Mouse (Mus musculus) G1E-ER4 (cell line): ENCODE data around the gene Slc25a12. TPM values are rescaled to one million over a fixed set of nuclear protein-coding genes. Genes with fewer than 3 reads are reported as not detected.

Experiments used
- GATA1 ChIP-seq: IDR thresholded peaks from one replicate; pipeline ENCODE4 v1.8.0; 2012; ENCODE audit warnings: low read length, inconsistent platforms
- polyA plus RNA-seq: library from polyadenylated mRNA; stranded (reverse); fragments of >175 nt; gene quantifications from 2 replicates; pipeline ENCODE4 v1.2.3, GENCODE M21; 2012

Gene Slc25a12
- polyA plus RNA-seq, 1 experiment = 5.0 TPM

DNA sequence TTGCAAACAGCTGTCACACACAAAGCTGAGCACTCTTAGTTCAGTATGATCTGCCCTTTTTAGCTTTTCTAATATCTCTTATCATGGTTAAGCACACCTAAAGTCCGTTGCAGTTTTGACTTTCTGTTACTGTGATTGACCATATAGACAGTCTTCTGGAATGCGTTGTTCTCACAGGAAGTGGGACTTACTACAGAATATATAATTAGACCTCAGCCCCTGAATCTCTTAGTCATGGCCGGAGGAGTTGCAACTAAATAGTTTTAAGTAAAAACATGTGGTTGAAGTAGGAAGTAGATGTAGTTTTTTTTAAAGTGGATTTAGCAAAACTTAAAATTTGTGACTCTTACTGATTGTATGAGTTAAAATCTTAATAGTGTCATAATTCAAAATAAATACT is 119.5 kb downstream of the Slc25a12 start:
- TF ChIP-seq GATA1 = no peak

DNA sequence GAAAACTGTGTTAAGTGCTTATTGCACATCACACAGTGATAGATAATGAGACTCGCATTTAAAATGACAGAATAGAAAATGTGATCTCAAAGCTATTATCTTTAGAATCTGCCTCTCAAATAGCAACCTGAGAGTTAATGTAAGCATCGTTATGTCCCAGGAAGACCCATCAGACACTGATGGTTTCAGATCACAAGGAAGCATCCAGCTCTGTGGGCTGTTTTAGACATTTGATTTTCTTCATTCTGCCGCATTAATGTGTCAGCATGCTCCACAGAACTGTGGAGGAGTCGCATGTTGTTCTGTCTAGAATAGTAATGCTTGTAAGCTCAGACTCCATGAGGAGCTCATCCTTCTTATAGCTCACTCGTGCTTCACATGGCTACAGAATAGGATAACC is 121.5 kb downstream of the Slc25a12 start:
- TF ChIP-seq GATA1 = no peak

DNA sequence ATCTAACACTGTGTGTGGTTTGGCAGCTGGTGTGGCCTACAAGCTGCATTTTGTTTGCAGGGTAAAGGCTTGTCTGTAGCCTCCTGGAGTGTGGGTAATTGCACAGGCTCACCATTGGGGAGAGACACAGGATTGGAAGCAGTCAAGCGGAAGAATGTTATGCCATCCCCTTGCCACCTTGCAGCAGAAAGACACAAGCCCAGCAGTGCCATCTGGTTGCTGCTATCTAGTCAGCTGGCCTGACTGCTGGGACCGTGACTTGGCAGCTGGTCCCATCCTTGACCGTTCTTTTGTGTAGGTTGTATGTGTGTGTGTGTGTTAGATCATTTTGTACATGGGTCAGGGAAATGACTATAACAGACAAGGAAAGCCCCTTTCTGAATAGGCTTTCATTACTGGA is 122.1 kb downstream of the Slc25a12 start:
- TF ChIP-seq GATA1 = no peak

DNA sequence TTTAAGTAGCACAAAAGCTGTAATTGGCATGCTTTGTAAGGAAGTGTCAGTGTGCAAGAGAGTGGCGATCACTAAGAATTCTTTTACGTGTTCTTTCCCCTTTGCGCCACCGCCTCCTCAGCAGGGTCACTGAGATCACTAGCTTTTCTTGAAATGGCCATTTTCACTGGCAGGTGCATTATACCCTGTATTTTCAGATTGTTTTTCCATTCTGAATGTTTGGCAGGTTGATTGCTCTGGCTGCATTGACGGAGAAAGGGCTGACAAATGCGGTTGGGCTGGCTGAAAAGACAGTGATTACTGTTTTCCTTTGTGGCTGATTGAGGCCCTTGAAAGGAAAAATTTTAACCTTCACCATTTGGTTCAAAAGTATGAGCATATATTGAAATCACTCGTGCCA is 122.7 kb downstream of the Slc25a12 start:
- TF ChIP-seq GATA1 = no peak

DNA sequence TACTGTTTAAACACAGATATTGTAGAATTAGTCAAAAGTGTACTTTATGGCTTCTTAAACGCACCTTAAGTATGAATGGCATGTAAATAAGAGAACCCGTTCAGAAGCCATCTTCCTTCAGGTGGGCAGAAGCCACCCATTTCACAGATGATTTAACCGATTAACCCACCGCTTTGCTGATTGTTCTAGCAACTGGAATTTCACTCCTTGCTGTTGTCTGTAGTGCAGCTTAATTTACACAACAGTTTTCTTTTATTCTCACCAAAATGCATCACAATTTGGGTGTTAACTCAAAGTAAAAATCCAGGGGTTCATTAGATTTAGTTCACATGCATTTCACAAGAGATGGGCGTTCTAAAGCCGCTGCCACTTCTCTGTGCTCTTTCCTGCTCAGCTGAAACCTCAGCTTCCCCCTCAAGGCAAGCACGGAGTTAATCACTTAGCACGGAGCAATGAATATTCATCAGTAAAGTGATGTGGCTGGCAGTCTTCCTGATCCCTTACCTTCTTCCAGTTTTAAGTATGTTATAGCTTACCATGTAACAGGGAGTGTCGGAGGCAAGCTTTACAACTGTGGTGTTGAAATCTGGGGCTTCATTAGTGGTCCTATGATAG is 124.4 kb downstream of the Slc25a12 start:
- TF ChIP-seq GATA1 = no peak

DNA sequence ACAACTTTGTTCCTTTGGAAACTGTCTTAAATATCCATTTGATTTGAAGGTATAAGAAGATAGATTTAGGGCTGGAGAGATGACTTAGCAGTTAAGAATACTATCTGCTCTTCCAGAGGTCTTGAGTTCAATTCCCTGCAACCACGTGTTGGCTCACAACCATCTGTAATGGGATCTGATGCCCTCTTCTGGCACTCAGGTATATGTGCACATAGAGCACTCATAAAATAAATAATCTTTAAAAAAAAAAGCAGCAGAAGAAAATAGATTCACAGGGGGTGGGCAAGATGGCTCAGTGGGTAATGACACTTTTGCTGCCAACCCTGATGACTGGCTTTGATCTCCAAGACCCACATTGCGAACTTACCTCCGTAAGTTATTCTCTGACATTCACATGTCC is 125.4 kb downstream of the Slc25a12 start:
- TF ChIP-seq GATA1 = no peak

DNA sequence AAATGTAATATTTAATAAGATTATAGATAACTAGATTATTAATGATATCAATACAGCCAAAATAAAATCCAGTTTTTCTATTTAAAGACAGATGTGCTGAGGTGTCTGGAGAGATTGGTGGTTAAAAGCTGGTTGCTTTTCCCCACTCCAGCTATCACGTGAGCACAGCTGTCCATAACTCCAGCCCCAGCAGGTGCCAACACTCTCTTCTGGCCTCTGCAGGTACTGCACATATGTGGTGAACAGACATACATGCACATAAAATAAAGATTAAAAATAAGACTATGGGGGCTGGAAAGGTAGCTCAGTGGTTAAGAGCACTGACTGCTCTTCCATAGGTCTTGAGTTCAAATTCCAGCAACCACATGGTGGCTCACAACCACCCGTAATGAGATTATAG is 126.0 kb downstream of the Slc25a12 start:
- no peak for TF ChIP-seq GATA1

DNA sequence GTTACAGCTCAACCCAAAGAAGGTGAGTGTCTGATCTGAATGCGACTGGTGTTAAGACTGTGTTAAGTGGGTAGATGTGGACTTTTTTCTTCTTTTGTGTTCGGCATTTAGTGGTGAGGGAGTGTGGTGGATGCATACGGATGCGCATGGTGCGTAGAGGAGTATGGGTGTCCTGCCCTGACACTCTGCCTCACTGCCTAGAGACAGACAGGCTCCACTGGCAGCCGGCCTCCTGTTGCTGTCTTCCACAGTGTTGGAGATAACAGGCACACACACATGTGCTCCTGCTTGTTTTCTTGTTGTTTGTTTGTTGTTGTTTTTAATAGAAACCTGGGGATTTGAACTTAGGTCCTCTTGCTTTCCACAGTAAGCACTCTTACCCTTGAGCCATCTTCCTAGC is 131.5 kb downstream of the Slc25a12 start:
- no peak for TF ChIP-seq GATA1

DNA sequence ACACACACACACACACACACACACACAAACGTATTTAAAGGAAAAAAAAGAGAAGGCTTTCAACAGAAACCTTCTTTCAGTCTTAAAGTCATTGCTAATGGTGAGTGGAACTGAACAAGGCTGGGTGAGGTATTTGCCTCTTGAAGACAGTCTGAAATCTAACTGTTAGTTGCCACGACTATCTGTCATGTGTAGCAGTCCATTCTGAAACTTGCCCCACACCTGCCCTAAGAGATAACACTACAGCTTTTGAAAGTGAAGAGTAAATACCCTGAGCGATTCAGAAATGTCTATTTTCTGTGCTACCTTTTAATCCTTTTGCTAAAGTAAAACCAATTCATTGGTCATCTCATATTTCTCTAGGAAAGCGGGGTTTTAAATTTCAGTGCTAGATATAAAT is 132.1 kb downstream of the Slc25a12 start:
- no peak for TF ChIP-seq GATA1

DNA sequence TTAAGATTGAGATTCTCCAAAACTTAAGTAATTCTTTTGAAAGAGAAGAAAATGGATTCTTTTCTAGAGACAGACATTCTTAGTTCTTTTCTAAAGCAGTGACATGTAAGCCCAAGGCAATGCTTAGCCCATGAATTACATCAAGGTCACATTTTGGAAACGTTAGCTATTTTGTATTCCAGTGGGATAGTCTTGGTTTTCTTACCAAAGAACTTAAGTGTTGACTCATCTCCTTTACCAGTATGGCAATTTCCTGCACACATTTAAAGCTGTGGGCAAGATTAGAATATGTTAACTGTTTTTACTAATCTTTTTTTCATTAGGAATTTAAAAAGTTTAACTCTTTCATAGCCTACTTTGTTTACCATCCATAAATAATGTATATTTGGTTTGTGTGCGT is 134.6 kb downstream of the Slc25a12 start:
- TF ChIP-seq GATA1 = no peak

DNA sequence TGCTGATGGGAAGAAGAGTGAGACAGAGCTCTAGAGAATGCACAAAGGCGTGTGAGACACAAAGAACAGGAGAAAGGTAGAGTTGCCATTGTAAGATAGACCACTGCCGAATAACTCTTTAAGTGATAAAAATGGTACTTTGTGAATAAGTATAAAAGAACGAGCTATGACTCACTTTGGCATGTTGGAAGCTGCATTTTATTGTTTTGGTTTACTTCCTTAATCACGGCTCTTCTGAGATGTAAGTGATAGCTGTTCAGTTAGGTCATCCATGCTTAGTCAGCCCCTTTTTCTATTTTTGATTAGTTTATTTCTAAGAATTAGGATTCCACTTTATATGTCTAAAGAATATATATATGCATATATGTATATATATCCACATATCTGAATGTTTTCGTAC is 135.6 kb downstream of the Slc25a12 start:
- no peak for TF ChIP-seq GATA1

DNA sequence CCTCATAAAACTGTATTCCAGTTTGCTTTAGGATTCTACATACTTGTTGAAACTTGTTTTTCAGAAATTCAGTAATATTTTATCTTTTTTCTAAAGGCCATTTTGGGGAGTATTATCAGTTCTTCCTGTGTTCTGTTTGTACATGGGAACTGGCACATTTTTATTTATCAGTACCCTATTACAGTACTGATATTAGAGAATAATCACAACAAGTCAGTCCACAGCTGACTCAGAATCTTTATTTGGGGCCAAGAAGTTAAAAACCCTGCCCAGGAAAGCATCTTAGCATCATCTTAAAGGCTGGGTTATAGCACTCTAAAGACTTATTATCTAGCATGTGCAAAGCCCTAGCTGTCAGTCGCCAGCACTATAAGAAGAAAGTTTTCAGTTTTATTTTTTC is 137.9 kb downstream of the Slc25a12 start:
- TF ChIP-seq GATA1 = no peak

DNA sequence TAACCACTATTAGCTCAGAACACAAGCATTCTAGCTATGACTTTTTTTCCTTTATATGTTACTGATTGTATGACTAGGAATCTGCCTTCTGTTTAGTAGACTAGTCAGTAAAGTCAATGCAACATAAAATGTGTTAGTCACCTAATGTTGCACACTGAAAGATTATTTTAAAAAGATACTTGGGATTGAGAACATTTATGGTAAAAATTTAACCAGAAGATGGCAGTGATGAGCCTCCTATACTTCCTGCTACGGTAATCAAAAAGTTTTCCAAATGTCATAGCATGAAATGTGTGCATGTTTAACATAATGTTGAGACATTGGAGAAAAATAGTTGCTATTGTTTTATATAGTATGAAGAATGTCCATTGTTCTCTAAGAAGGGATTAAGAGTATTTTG is 140.2 kb downstream of the Slc25a12 start:
- TF ChIP-seq GATA1 = no peak

Other genes with a start within 250 kb of the Slc25a12 start
- gene Cybrd1, start 249.8 kb downstream of the Slc25a12 start, polyA plus RNA-seq = not detected in 2 replicates
- 4.1 and 5.8 TPM in 2 replicates for gene Dync1i2, start 156.0 kb downstream of the Slc25a12 start, polyA plus RNA-seq
- gene Hat1, start 21.2 kb upstream of the Slc25a12 start, polyA plus RNA-seq = 2.6 and 4.1 TPM in 2 replicates
- gene Metap1d, start 85.5 kb upstream of the Slc25a12 start, polyA plus RNA-seq = 2.3 and 10.5 TPM in 2 replicates
- gene Dlx1, start 160.4 kb upstream of the Slc25a12 start, polyA plus RNA-seq = 8.9 and 9.1 TPM in 2 replicates
- gene Dlx2, start 179.0 kb upstream of the Slc25a12 start, polyA plus RNA-seq = not detected in 2 replicates